Mouse (Mus musculus) brain, embryonic 14.5 days (tissue): ENCODE measurements around the gene Tead1. TPM values are rescaled to one million over a fixed set of nuclear protein-coding genes. Genes with fewer than 3 reads are reported as not detected.

Experiments used
- DNase-seq: peaks from one replicate; pipeline ENCODE4 v3.0.0-alpha.2; 2011; ENCODE audit warnings: low read depth
- CTCF ChIP-seq: fragments of 200-500 bp; IDR thresholded peaks from 2 replicates; pipeline ENCODE4 v1.5.1; 2012; ENCODE audit warnings: inconsistent platforms, mild to moderate bottlenecking, moderate library complexity, borderline replicate concordance; ENCODE audit not compliant: insufficient read depth, insufficient read length; ENCODE audit errors: extremely low read depth
- POLR2A ChIP-seq: fragments of 200-500 bp; IDR thresholded peaks from 2 replicates; pipeline ENCODE4 v1.6.1; 2012; ENCODE audit warnings: mild to moderate bottlenecking, inconsistent platforms, borderline replicate concordance; ENCODE audit not compliant: poor library complexity, insufficient read depth, insufficient read length, severe bottlenecking; ENCODE audit errors: extremely low read depth
- polyA plus RNA-seq: library from polyadenylated mRNA; depleted of rRNA; stranded (reverse); fragments of >200 nt; gene quantifications from 2 replicates; pipeline ENCODE4 v1.2.3, GENCODE M21; 2012

Gene Tead1
- polyA plus RNA-seq, 1 experiment, result 27.2 TPM

DNA sequence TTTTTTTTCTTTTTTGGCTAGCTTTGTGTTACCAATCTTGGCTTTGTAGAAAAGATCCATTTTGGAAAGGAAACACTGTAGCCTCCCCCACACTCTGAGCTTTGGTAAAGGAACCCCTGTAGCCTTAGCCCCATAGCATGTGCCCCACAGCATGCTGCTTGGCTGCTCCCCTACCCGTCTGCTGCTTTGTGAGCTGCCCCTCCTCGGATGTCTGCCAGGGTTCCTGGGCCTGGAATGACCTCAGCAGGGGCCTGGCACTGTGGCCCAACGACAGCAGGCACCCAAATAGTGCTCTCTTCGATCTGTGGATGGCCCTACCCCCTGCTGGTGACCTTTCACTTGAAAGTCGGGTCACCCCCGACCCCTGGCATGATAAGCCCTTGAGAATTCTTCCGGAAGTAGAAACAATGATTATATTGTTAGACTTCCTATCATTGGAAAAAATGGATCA lies 177.0 kb downstream of the Tead1 start:
- no peak for TF ChIP-seq POLR2A
- no peak for TF ChIP-seq CTCF
- peak; percentile 62 for DNase-seq

DNA sequence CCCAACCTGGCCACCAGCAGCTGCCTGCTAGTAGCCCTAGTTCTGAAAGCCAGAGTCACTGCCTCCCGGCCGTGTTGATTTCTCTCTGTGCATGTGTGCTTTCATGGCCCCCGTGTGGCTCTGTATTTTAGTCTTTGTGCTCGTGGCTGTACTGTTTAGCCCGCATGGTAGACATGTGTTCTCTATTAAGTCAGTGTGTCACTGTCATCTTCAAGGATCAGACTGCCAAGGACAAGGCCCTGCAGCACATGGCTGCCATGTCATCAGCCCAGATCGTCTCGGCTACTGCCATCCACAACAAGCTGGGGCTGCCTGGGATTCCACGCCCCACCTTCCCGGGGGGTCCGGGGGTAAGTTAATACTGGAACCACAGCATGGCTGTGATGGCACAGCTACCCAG lies 177.5 kb downstream of the Tead1 start:
- TF ChIP-seq POLR2A (no peak), CTCF (no peak)
- DNase-seq, result no peak

DNA sequence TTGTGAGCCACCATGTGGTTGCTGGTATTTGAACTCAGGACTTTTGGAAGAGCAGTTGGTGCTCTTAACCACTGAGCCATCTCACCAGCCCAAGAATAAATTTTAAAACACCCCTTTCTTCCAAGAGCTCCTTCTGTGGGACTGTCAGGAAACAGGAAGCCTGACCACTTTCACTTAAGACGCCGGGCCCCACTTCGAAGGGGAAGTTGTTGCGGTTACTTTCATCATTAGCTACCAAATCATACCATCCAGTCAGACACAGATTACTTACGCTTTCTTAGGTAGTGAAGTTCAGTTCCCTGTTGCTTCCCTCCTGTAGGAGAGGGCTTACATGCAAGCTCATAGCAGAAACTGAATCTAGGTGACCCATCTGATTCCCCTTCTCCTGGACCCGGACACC lies 180.8 kb downstream of the Tead1 start:
- TF ChIP-seq POLR2A (no peak), CTCF (no peak)
- DNase-seq, result no peak

DNA sequence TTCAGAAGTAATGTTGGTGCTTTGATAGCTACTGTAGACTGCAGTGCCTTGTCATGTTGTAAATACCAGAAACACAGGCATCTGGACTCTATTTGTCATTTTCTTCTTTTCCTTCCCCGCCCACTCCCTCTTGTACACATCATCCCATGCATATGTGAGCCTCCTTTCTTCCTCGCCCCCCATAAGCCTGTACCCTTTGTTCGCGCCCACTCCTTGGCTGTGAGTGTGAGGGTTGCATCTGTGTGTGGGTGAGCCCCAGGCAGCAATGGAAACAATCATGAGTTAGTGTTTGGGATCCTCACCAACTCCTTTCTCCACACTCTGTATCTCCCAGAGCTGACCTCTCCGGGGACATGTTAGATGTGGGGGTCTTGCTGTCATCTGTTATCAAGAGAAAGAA lies 183.0 kb downstream of the Tead1 start:
- no peak for DNase-seq
- TF ChIP-seq POLR2A (no peak), CTCF (no peak)

DNA sequence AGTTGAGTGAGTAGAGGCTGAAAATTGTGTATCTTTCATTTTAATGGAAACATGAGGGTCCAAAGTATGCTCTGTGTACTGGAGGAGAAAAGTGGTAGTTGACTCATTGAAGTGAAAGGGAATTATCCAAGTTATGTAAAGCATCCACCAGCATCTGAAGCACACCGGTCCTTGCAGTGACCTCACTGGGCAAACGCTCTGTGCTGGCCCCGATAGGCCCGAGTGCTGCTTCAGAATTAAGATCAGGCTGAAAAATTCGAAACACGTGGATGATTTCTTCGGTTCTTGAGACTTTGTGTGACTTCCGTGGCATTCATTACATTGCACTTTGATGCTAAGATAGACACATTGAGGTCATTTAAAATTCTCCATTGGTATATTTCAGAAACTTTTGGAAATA lies 185.1 kb downstream of the Tead1 start:
- DNase-seq, result no peak
- TF ChIP-seq CTCF (no peak), POLR2A (no peak)

DNA sequence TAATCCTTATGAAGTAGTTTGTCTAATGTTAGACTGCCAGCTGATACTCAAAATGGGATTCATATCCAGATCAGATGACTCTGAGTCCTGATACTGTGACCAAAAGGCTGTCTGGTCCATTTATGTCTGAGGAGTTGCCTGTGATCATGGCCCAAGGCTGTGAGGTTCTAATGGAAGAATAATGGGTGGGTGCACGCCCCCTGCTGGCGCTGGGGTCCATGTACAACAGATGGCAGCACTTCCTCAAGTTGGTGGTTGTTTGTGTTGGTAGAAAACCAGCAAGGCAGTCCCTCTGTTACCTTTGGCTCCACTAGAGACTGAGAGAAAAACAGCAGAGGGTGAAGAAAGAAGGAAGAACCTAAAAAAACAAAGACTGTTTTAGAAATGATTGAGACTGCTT lies 186.6 kb downstream of the Tead1 start:
- DNase-seq, result peak; percentile 81
- TF ChIP-seq CTCF (peak; percentile 83), POLR2A (no peak)

DNA sequence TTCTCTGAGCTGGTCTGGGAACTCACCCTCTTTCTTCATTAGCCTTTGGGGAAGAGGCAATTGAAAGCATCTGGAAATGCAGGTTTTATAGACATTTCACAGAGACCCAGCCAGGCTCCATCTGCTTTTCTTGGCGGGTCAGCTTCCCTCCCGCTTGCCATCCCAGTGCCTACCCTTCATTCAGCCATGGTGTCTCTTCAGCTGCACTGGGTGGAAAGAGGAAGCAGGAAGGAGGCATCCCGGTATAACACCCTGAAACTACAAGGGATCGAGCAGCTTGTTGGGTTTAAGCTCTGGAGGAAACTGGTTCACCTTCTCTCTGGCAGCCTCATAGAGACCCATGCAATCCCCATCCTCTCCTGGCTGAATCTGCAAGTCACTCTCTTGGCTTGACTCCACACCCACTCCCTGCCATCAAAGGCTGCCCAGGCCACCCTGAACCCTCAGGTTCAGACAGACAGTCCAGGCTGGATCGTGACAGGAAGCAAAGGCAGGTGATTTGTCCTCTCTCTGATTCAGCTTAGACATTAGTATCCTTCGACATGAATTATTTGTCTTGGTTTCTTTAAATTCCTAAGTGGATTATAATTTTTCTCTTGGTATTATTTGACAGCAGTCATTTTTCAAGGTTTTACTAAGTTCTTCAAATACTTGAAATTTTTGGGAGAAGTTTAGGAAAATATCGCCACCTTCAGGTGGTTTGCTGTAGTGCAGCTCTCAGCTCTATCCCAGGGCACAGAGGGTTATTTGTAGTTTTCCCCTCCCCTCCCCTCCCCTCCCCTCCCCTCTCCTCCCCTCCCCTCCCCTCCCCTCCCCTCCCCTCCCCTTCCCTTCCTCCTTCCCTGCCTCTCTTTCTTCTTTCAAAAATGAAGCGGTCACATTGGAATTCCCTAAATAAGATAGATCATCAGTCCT lies 189.7 kb downstream of the Tead1 start:
- peak; percentile 87 for DNase-seq
- TF ChIP-seq POLR2A, result no peak
- TF ChIP-seq CTCF, result peak; percentile 63; the same call in 1 of the 2 replicates

DNA sequence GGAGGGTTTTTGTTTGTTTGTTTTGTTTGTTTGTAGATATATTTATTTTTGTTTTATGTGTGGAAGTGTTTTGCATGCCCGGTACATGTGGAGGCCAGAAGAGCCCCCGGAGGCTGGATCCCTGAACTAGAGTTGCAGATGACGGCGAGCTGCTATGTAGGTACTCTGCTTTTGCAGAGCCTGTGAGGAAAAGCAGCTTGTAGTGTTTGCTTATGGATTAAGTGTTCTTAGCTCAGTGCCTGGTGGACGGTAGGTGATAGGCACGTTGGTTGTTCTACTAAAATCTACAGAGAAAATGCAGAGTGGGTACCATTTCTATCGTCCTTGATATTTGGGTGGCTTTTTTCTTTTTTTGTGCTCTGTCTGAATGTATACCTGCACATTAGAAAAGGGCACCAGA lies 192.6 kb downstream of the Tead1 start:
- no peak for DNase-seq
- TF ChIP-seq CTCF, result no peak
- TF ChIP-seq POLR2A, result no peak

DNA sequence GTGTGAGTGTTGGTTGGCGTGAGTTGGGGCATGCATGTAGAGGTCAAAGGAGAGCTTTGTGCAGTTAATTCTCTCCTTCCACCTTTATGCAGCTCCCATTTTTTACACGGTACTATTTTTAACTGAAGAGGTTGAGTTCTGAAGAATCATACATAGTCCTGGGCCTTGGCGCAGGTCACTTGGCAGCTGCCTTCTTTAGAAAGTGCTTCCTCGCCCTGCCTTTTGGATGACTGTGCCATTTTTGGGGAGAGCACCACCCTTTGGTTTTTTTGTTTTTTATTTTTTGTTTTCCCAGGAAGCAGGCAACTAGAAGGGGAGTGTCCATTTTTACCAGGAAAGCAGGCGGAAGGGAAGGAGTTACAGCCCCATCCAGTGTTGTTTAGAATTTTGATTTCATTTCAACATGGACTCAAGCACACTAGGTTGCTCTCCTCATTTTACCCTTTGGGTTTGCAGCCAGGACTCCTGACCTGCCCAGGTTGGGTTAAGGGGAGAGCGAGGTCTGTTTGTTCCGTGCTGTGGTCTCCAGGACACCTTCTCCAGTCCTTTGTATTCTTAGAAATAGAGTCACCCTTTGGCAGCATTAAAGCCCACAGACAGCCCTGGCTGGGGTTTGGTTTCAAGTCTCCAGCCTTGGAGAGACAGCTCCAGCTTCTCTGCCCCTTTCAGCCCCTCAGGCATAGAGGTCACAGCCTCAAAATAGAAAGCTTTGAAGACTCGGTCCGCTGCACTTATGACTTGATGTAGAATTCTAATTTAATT lies 193.5 kb downstream of the Tead1 start:
- no peak for TF ChIP-seq CTCF
- TF ChIP-seq POLR2A, result no peak
- no peak for DNase-seq

DNA sequence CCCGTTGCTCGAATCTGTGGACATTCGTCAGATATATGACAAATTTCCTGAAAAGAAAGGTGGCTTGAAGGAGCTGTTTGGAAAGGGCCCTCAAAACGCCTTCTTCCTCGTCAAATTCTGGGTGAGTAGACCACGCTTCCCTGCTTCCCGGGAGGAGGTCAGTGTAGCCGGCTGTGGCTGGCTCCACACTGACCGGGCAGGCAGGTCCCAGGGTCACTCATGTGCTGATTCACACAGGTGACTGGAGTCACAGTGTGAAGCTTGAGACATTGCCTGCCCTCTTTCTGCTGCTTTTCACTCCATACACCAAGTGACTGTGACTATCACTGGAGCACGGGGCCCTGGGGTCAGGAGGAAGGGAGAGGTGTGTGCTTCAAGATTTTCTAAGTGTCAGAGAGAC lies 197.0 kb downstream of the Tead1 start:
- no peak for DNase-seq
- TF ChIP-seq CTCF (no peak), POLR2A (no peak)

DNA sequence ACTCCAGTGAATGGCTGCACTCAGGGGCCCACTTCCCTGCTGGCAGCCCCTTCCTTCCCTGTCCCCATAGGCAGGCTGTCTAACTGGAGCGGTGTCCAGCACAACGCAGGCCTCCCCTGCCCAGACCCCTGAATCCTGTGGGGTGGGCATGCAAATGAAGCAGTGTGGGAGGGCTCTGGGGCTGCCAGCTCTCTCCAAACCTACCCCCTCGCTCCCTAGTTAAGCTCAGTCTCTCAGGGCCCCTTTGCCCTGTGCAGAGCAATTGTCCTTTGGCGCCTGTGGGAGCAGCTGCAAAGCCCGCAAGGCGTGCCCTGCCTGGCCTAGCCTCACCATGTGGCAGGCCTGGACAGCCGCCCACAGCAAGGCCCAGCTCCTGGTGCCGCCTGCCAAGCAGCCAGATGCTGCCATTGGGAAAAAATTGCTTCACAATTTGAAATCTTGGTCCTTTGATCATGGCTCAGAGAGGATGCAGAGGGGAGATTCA lies 204.7 kb downstream of the Tead1 start:
- DNase-seq, result peak; percentile 97
- TF ChIP-seq CTCF (no peak), POLR2A (no peak)
